Mouse (Mus musculus) spleen, adult 2 months (tissue): ENCODE results near the gene Fyn.

Experiments used
- CTCF ChIP-seq: fragments of 200-500 bp; IDR thresholded peaks from 2 replicates; pipeline ENCODE4 v1.5.1; 2011; ENCODE audit warnings: mild to moderate bottlenecking, inconsistent platforms; ENCODE audit not compliant: insufficient read depth, insufficient read length, insufficient replicate concordance; ENCODE audit errors: extremely low read depth
- POLR2A ChIP-seq: fragments of 200-500 bp; IDR thresholded peaks from 2 replicates; pipeline ENCODE4 v1.6.1; 2011; ENCODE audit warnings: low read depth, low read length, inconsistent platforms

DNA sequence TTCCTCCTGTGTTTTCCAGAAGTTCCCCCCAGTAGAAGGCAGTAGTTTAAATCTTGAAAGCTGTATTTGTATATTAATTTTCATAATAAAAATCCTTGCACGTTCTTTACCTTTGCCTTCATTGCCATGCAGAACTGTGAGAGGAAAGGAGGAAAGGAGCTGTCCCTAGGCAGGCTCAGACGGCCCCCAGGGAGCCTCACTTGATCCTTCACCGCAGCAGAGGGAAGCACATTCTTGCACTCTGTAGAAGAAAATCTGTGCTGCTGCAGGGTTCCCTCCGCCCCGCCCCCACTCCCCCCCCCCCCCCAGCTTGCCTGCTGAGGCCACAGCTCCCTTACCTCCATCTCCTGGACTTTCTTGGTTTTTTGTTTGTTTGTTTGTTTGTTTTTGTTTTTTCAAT lies 158.5 kb downstream of the Fyn start:
- TF ChIP-seq POLR2A (no peak), CTCF (no peak)
